Mouse (Mus musculus) ovary, adult 18-20 months (tissue): ENCODE measurements around the gene F2r.

Source experiments
- DNase-seq: peaks from one replicate; pipeline ENCODE4 v3.0.0; 2022; ENCODE audit warnings: low spot score, mixed read lengths

Gene F2r

GRCm38 (mm10) chr13:95592860-95593259, 25.4 kb downstream of the F2r start:
- DNase-seq, result no peak

- no peak for DNase-seq
These were observed 26.7 kb downstream of the F2r start for GRCm38 (mm10) chr13:95591606-95592005.

GRCm38 (mm10) chr13:95587628-95588027, 30.7 kb downstream of the F2r start:
- no peak for DNase-seq

GRCm38 (mm10) chr13:95584898-95585297, 33.4 kb downstream of the F2r start:
- no peak for DNase-seq

- no peak for DNase-seq
These were observed 34.8 kb downstream of the F2r start for GRCm38 (mm10) chr13:95583237-95584189.

- no peak for DNase-seq
These were observed 36.4 kb downstream of the F2r start for GRCm38 (mm10) chr13:95581850-95582249.

GRCm38 (mm10) chr13:95578016-95578697, 40.1 kb downstream of the F2r start:
- no peak for DNase-seq

- DNase-seq, result no peak
These were observed 47.4 kb downstream of the F2r start for GRCm38 (mm10) chr13:95570877-95571276.

- no peak for DNase-seq
These were observed 49.0 kb downstream of the F2r start for GRCm38 (mm10) chr13:95569326-95569725.

- DNase-seq, result no peak
These were observed 50.0 kb downstream of the F2r start for GRCm38 (mm10) chr13:95568336-95568735.

GRCm38 (mm10) chr13:95566841-95567551, 51.3 kb downstream of the F2r start:
- no peak for DNase-seq

- DNase-seq, result no peak
These were observed 54.6 kb downstream of the F2r start for GRCm38 (mm10) chr13:95563693-95564092.

- DNase-seq, result no peak
These were observed 55.1 kb downstream of the F2r start for GRCm38 (mm10) chr13:95563066-95563610.

GRCm38 (mm10) chr13:95557326-95557725, 61.0 kb downstream of the F2r start:
- no peak for DNase-seq

GRCm38 (mm10) chr13:95553885-95554492, 64.3 kb downstream of the F2r start:
- no peak for DNase-seq
